Mouse (Mus musculus) lung, postnatal 0 days (tissue): ENCODE data around the gene Amotl2. TPM values are rescaled to one million over a fixed set of nuclear protein-coding genes. Genes with fewer than 3 reads are reported as not detected.
A peak's percentile ranks its signal among the peaks of the same experiment; 100 is the strongest.

Experiments
- ATAC-seq: fragments of 200-750 bp; cut with Nextera tagmentation; 2 replicates; pipeline ENCODE4 v1.8.0; 2017; ENCODE audit warnings: moderate library complexity
- DNase-seq: peaks from one replicate; pipeline ENCODE4 v3.0.0-alpha.2; 2016; ENCODE audit warnings: low spot score
- H3K27ac ChIP-seq: fragments of 300-500 bp; sonication (generic); 2 replicates; pipeline ENCODE4 v1.5.1; 2014; ENCODE audit warnings: antibody characterized with exemption, mild to moderate bottlenecking, low read length, mixed read lengths
- H3K27me3 ChIP-seq: fragments of 300-500 bp; sonication (generic); replicated peaks from 2 replicates; pipeline ENCODE4 v1.6.1; 2014; ENCODE audit warnings: low read length, mixed read lengths; ENCODE audit not compliant: insufficient read depth
- H3K36me3 ChIP-seq: fragments of 300-500 bp; sonication (generic); 2 replicates; pipeline ENCODE4 v1.6.1; 2014; ENCODE audit warnings: low read length, mixed read lengths; ENCODE audit not compliant: insufficient read depth
- H3K4me1 ChIP-seq: fragments of 300-500 bp; sonication (generic); 2 replicates; pipeline ENCODE4 v1.6.1; 2014; ENCODE audit warnings: antibody characterized with exemption, low read depth, low read length, mixed read lengths; ENCODE audit not compliant: insufficient read depth
- H3K4me2 ChIP-seq: fragments of 300-500 bp; sonication (generic); replicated peaks from 2 replicates; pipeline ENCODE4 v1.6.1; 2014; ENCODE audit warnings: low read depth, mild to moderate bottlenecking, low read length, moderate library complexity, mixed read lengths
- H3K4me3 ChIP-seq: fragments of 300-500 bp; sonication (generic); 2 replicates; pipeline ENCODE4 v1.5.1; 2014; ENCODE audit warnings: low read depth, low read length
- H3K9ac ChIP-seq: fragments of 300-500 bp; sonication (generic); replicated peaks from 2 replicates; pipeline ENCODE4 v1.6.1; 2014; ENCODE audit warnings: low read depth, mild to moderate bottlenecking
- H3K9me3 ChIP-seq: fragments of 300-500 bp; sonication (generic); 2 replicates; pipeline ENCODE4 v1.6.1; 2016; ENCODE audit warnings: low read length, mixed read lengths
- CTCF ChIP-seq: IDR thresholded peaks from 2 replicates; pipeline ENCODE4 v1.5.1; 2016; ENCODE audit warnings: antibody characterized with exemption, mild to moderate bottlenecking
- EP300 ChIP-seq: IDR thresholded peaks from 2 replicates; pipeline ENCODE4 v1.6.1; 2016; ENCODE audit warnings: antibody characterized with exemption, mild to moderate bottlenecking, control low read depth
- WGBS: fragments of 180-500 bp; shearing (Covaris S2); extraction: QIAGEN DNeasy Blood & Tissue Kit; methylation state at CpG from one replicate; pipeline ENCODE4 v1.1.7; 2014; 5-methylcytosine and 5-hydroxymethylcytosine counted together
- polyA plus RNA-seq: library from polyadenylated mRNA; unstranded; fragments of >200 nt; fragmentation: Nextera tagmentation; extraction: Ambion mirVana; gene quantifications from 2 replicates; pipeline ENCODE4 v1.2.1, GENCODE M21; 2015

Gene Amotl2
- polyA plus RNA-seq, 1 experiment from 2014 or later, result 50.3 TPM

DNA sequence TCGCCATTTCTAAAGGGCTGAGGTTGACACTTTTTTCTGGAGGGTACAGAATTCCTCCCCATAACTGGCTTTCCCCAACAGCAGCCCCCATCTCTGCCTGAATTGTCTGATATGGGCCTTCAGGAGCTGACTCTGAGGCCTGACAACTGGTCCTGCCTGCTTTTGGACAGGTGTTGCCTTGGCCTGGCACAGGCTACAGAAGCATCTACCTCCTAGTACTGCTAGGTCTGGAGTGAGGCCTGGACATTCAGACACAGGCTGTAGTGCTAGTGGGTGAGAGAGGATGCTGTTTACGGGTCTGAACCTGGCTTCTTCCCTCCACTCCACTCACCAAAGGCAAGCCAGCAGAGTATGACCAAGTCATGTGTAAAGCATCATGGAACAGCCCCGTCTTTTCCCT, 10.3 kb downstream of the Amotl2 start:
- no peaks in the 10 kb centered on the region for H3K27me3 ChIP-seq
- H3K4me2 ChIP-seq, result peak overlapping the region; percentile 12; the same call in 1 of the 2 replicates
- H3K9me3 ChIP-seq, result no peaks in the 10 kb centered on the region
- ATAC-seq, result no peak
- no peak overlapping the region for H3K4me3 ChIP-seq
- H3K4me1 ChIP-seq, result peaks cover 37% of the 10 kb centered on the region; the same call in 1 of the 2 replicates
- peak overlapping the region; percentile 79 for H3K27ac ChIP-seq
- DNase-seq, result no peak
- H3K9ac ChIP-seq, result no peak overlapping the region
- TF ChIP-seq EP300 (no peak), CTCF (no peak)
- WGBS, result 62% methylated on average over 3 of the region's 3 CpGs
- H3K36me3 ChIP-seq, result peaks cover 88% of the 10 kb centered on the region

DNA sequence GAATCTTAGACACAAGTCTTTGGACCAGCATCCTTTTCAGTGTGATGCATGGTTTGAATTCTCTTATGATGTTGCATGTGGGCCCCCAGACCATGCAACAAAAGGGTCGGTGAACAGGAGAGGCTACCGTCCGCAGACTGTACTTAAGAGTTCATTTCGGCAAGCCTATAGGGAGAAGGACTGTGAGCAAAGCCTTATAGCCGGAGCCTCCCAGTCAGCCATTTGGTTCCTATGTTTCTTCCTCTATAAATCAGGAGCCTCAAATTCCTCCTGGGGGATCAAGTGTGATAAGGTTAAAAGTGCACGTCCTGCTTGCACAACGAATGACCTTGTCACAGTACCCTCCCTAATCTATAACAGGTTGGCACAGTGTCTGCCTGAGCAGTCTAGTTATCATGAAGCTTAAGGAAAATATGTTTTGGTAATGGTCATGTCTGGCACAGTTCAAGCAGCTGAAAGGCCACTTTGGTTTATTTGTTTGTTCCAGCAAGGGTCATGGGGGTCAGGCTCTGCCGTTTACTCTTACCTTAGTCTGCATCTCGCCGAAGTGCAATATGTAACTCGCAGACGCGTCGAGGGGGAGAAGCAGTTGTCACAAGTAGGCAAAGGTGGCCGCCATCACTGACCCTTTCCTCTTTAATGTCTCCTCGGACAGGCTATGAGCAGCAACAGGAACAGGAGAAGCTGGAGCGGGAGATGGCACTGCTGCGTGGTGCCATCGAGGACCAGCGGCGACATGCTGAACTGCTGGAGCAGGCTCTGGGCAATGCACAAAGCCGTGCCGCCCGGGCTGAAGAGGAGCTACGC, 11.4 kb downstream of the Amotl2 start:
- ATAC-seq, result no peak
- H3K9ac ChIP-seq, result no peak overlapping the region
- 74% methylated on average over 25 of the region's 25 CpGs for WGBS

DNA sequence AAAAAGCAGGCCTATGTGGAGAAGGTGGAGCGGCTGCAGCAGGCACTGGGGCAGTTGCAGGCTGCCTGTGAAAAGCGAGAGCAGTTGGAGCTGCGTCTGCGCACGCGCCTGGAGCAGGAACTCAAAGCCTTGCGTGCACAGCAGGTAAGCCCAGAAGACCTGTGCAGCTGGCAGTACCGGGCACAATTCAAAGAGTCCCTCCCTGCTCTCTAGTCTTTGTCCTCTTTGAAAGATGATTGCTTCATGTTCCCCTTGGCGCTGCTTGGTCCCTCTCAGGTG, 11.9 kb downstream of the Amotl2 start:
- WGBS, result 84% methylated on average over 9 of the region's 9 CpGs
- DNase-seq (no peak), ATAC-seq (no peak)
- no peak overlapping the region for H3K27ac ChIP-seq
- TF ChIP-seq EP300 (no peak), CTCF (no peak)
- H3K9ac ChIP-seq, result no peak overlapping the region
- peaks cover 86% of the 10 kb centered on the region for H3K36me3 ChIP-seq
- no peaks in the 10 kb centered on the region for H3K9me3 ChIP-seq
- H3K4me3 ChIP-seq, result no peak overlapping the region
- H3K4me2 ChIP-seq, result no peak overlapping the region
- no peaks in the 10 kb centered on the region for H3K27me3 ChIP-seq
- H3K4me1 ChIP-seq, result peaks cover 32% of the 10 kb centered on the region

More for the DNA sequence above, 11.4 kb downstream of the Amotl2 start:
- Histone ChIP-seq H3K9me3 (no peaks in the 10 kb centered on the region), H3K36me3 (peaks cover 91% of the 10 kb centered on the region), H3K4me1 (peaks cover 33% of the 10 kb centered on the region; the same call in 1 of the 2 replicates), H3K4me2 (no peak overlapping the region), H3K27me3 (no peaks in the 10 kb centered on the region), H3K4me3 (no peak overlapping the region), H3K27ac (no peak overlapping the region)
- TF ChIP-seq CTCF (no peak), EP300 (no peak)
- no peak for DNase-seq

DNA sequence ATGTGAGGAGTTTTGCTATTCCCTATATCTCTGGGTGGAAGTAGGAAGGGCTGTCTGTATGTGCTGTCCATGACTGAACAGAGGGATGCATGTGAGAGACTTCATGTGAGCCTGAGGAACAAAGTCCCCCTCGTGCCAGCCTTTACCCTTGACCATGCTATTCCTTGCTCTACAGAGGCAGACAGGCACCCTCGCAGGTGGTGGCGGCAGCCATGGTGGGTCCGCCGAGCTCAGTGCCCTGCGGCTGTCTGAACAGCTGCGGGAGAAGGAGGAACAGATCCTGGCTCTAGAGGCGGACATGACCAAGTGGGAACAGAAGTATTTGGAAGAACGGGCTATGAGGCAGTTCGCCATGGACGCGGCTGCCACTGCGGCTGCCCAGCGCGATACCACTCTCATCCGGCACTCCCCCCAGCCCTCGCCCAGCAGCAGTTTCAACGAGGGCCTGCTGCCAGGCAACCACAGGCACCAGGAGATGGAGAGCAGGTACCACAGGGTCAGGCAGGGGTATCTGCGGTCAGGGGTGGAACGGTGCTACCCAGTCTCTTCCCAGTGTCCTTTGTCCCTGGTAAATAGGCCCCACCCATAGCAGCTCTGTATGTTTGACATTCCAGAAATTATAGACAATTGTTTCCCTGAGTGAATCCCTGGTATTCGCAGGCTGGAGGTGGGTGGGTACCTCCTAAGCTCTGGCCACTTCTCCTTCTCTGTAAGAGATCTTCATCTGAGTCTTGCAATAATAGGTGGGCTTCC, 12.8 kb downstream of the Amotl2 start:
- H3K9ac ChIP-seq, result no peak overlapping the region
- no peaks in the 10 kb centered on the region for H3K9me3 ChIP-seq
- DNase-seq, result no peak
- H3K27me3 ChIP-seq, result no peaks in the 10 kb centered on the region
- WGBS, result 70% methylated on average over 21 of the region's 21 CpGs
- H3K4me1 ChIP-seq, result peaks cover 27% of the 10 kb centered on the region
- TF ChIP-seq EP300 (no peak), CTCF (no peak)
- H3K4me3 ChIP-seq, result no peak overlapping the region
- H3K4me2 ChIP-seq, result no peak overlapping the region
- ATAC-seq, result no peak
- no peak overlapping the region for H3K27ac ChIP-seq
- H3K36me3 ChIP-seq, result peaks cover 77% of the 10 kb centered on the region

DNA sequence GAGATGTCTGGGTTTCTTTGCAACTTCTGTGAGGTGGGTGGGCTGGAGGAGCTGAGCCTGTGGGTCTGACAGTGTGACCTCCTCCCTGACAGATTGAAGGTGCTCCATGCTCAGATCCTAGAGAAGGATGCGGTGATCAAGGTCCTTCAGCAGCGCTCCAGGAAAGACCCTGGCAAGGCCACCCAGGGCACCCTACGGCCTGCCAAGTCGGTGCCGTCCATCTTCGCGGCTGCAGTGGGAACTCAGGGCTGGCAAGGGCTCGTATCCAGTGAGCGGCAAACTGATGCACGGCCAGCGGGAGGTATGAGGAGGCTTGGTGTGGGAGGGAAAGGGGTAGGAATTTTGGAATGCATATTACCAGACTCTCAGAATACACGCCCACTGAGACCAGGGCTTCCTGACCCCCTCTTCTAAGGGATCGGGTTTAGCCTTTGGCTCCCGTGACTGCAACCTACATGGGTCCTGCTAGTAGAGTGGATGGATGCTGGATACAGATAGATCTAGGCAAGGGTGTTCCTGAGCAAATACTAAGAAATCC, 13.5 kb downstream of the Amotl2 start:
- no peaks in the 10 kb centered on the region for H3K27me3 ChIP-seq
- no peak overlapping the region for H3K27ac ChIP-seq
- no peaks in the 10 kb centered on the region for H3K9me3 ChIP-seq
- 73% methylated on average over 14 of the region's 14 CpGs for WGBS
- no peak overlapping the region for H3K4me3 ChIP-seq
- peaks cover 70% of the 10 kb centered on the region for H3K36me3 ChIP-seq
- no peak overlapping the region for H3K9ac ChIP-seq
- DNase-seq, result no peak
- no peak overlapping the region for H3K4me2 ChIP-seq
- no peak for ATAC-seq
- no peak for TF ChIP-seq EP300
- H3K4me1 ChIP-seq, result peaks cover 25% of the 10 kb centered on the region

DNA sequence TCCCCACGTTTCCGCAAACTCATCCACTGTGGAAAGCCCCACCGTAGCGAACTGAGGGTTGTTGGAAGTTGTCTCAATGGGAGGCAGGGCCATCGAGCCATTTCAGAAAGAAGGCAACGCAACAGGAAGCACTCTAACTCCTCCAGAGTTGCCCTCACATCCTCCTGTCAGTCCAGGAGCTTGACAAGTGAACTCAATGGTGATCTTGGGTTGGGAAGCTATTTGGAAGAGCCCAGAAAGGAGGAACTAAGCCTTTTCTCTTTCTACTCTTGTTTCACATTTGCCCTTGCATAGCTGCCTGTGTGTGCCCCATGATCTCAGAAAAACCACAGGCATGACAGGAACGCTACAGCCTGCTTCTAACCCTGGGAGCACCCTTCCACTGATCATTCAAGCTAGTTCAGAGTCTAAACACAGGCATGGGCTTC, 14.6 kb downstream of the Amotl2 start:
- H3K9ac ChIP-seq, result no peak overlapping the region
- no peaks in the 10 kb centered on the region for H3K27me3 ChIP-seq
- no peak overlapping the region for H3K4me2 ChIP-seq
- TF ChIP-seq EP300 (no peak), CTCF (no peak)
- peak; percentile 35 for DNase-seq
- WGBS, result 37% methylated on average over 7 of the region's 7 CpGs
- peaks cover 63% of the 10 kb centered on the region for H3K36me3 ChIP-seq
- ATAC-seq, result no peak
- peaks cover 24% of the 10 kb centered on the region for H3K4me1 ChIP-seq
- H3K4me3 ChIP-seq, result no peak overlapping the region
- H3K27ac ChIP-seq, result peak overlapping the region; percentile 64
- H3K9me3 ChIP-seq, result no peaks in the 10 kb centered on the region
